Mouse (Mus musculus) liver, embryonic 14.5 days (tissue): Measurements from ENCODE around the gene Aldob. TPM values are rescaled to one million over a fixed set of nuclear protein-coding genes. Genes with fewer than 3 reads are reported as not detected.

Source experiments
- ATAC-seq: fragments of 200-750 bp; cut with Nextera tagmentation; 2 replicates; pipeline ENCODE4 v1.8.0; 2017; ENCODE audit warnings: moderate number of reproducible peaks, mild to moderate bottlenecking, moderate library complexity; ENCODE audit not compliant: insufficient read depth
- DNase-seq, 3 experiments: peaks; one replicate each; pipeline ENCODE4 v3.0.0-alpha.2; 2012 to 2013; ENCODE audit warnings: low read depth in 3 of 3, low spot score in 3 of 3
- H3K27ac ChIP-seq: fragments of 300-500 bp; sonication (generic); 2 replicates; pipeline ENCODE4 v1.5.1; 2014; ENCODE audit warnings: moderate library complexity, mild to moderate bottlenecking, control low read depth, inconsistent platforms
- H3K27me3 ChIP-seq: fragments of 300-500 bp; sonication (generic); 2 replicates; pipeline ENCODE4 v1.6.1; 2014; ENCODE audit warnings: mild to moderate bottlenecking, low read length, moderate library complexity; ENCODE audit not compliant: control insufficient read depth, insufficient read depth
- H3K36me3 ChIP-seq: fragments of 300-500 bp; sonication (generic); replicated peaks from 2 replicates; pipeline ENCODE4 v1.6.1; 2014; ENCODE audit warnings: low read depth; ENCODE audit not compliant: control insufficient read depth, insufficient read depth
- H3K4me1 ChIP-seq, 2 experiments: fragments of 200-500 bp in 1 of 2; fragments of 300-500 bp in 1 of 2; sonication (generic) in 1 of 2; replicated peaks; 2 replicates each; pipeline ENCODE4 v1.6.1; 2012 to 2014; ENCODE audit warnings: antibody characterized with exemption in 1 of 2, inconsistent platforms in 1 of 2, low read length in 1 of 2; ENCODE audit not compliant: control insufficient read depth in 2 of 2, insufficient read depth in 2 of 2
- H3K4me2 ChIP-seq: fragments of 300-500 bp; sonication (generic); 2 replicates; pipeline ENCODE4 v1.6.1; 2014; ENCODE audit warnings: low read depth, mild to moderate bottlenecking, control low read depth, moderate library complexity
- H3K4me3 ChIP-seq, 2 experiments: fragments of 200-500 bp in 1 of 2; fragments of 300-500 bp in 1 of 2; sonication (generic) in 1 of 2; 2 replicates each; pipeline ENCODE4 v1.5.1; 2012 to 2014; ENCODE audit warnings: low read depth in 2 of 2, low read length in 2 of 2, mild to moderate bottlenecking in 2 of 2, control low read depth in 1 of 2, inconsistent platforms in 1 of 2, moderate library complexity in 1 of 2; ENCODE audit not compliant: insufficient read depth in 1 of 2
- H3K9ac ChIP-seq: fragments of 300-500 bp; sonication (generic); replicated peaks from 2 replicates; pipeline ENCODE4 v1.6.1; 2014; ENCODE audit warnings: mild to moderate bottlenecking, control low read depth, moderate library complexity
- H3K9me3 ChIP-seq: fragments of 300-500 bp; sonication (generic); 2 replicates; pipeline ENCODE4 v1.6.1; 2016; ENCODE audit warnings: low read length, mixed read lengths; ENCODE audit not compliant: control insufficient read depth
- CTCF ChIP-seq: IDR thresholded peaks from 2 replicates; pipeline ENCODE4 v1.5.1; 2016; ENCODE audit warnings: antibody characterized with exemption, low read depth, control low read depth
- EP300 ChIP-seq: IDR thresholded peaks from 2 replicates; pipeline ENCODE4 v1.6.1; 2016; ENCODE audit warnings: antibody characterized with exemption, low read depth
- WGBS: fragments of 180-500 bp; shearing (Covaris S2); extraction: QIAGEN DNeasy Blood & Tissue Kit; methylation state at CpG from one replicate; pipeline ENCODE4 v1.1.7; 2014; ENCODE audit not compliant: insufficient replicate concordance; 5-methylcytosine and 5-hydroxymethylcytosine counted together
- polyA plus RNA-seq, 2 experiments: library from polyadenylated mRNA; depleted of rRNA in 1 of 2; stranded (reverse) in 1 of 2; unstranded in 1 of 2; fragments of >200 nt; fragmentation: Nextera tagmentation in 1 of 2; extraction: Ambion mirVana in 1 of 2; gene quantifications; 2 replicates each; pipeline versions ENCODE4 v1.2.1 to v1.2.3; 2012 to 2014

Gene Aldob
- polyA plus RNA-seq, 2 experiments = 103 to 240 TPM

GRCm38 (mm10) chr4:49535675-49536294, 13.6 kb downstream of the Aldob start:
- no peak for TF ChIP-seq CTCF
- no peak for TF ChIP-seq EP300
- Histone ChIP-seq H3K4me3 (no peak overlapping the region), H3K4me1 (no peaks in the 10 kb centered on the region), H3K36me3 (no peaks in the 10 kb centered on the region), H3K9ac (no peak overlapping the region), H3K27ac (no peak overlapping the region), H3K9me3 (no peaks in the 10 kb centered on the region), H3K4me2 (no peak overlapping the region), H3K27me3 (no peaks in the 10 kb centered on the region)
- ATAC-seq (no peak), DNase-seq (no peak)
- WGBS = 63% methylated on average over 4 of the region's 4 CpGs

GRCm38 (mm10) chr4:49535036-49535435, 14.3 kb downstream of the Aldob start:
- ATAC-seq = no peak
- Histone ChIP-seq H3K4me1 (no peaks in the 10 kb centered on the region), H3K36me3 (peaks cover 2% of the 10 kb centered on the region), H3K9ac (no peak overlapping the region), H3K9me3 (no peaks in the 10 kb centered on the region; the same call in 1 of the 2 replicates), H3K4me3 (no peak overlapping the region), H3K27me3 (no peaks in the 10 kb centered on the region), H3K27ac (no peak overlapping the region), H3K4me2 (no peak overlapping the region)
- no peak for TF ChIP-seq CTCF
- TF ChIP-seq EP300 = no peak
- DNase-seq = no peak
- WGBS = 63% methylated on average over 3 of the region's 3 CpGs

- Histone ChIP-seq H3K36me3 (peaks cover 4% of the 10 kb centered on the region; the same call in 1 of the 2 replicates), H3K4me1 (peaks cover 7 to 8% of the 10 kb centered on the region in 2 experiments), H3K9ac (no peak overlapping the region), H3K27ac (no peak overlapping the region), H3K4me3 (no peak overlapping the region), H3K4me2 (no peak overlapping the region), H3K9me3 (no peaks in the 10 kb centered on the region), H3K27me3 (no peaks in the 10 kb centered on the region)
- ATAC-seq = no peak
- no peak for TF ChIP-seq CTCF
- no peak for TF ChIP-seq EP300
- DNase-seq = no peak
- WGBS = 77% methylated on average over 9 of the region's 9 CpGs
Measured at GRCm38 (mm10) chr4:49522576-49522975, 26.8 kb downstream of the Aldob start.

- WGBS = under 1% methylated on average over 15 of the region's 17 CpGs
- Histone ChIP-seq H3K27ac (no peak overlapping the region), H3K9me3 (no peaks in the 10 kb centered on the region), H3K9ac (peak overlapping the region; percentile 77), H3K4me3 (peak overlapping the region; percentile 78 to 88), H3K36me3 (peaks cover 4% of the 10 kb centered on the region; the same call in 1 of the 2 replicates), H3K4me2 (peak overlapping the region; percentile 88), H3K27me3 (no peaks in the 10 kb centered on the region), H3K4me1 (peaks cover 7 to 14% of the 10 kb centered on the region in 2 experiments)
- no peak for TF ChIP-seq EP300
- peak; percentile 26; the same call in 1 of the 2 replicates for TF ChIP-seq CTCF
- peak in 2 of 3 experiments; percentile 10 to 26 for DNase-seq
- peak; percentile 48 for ATAC-seq
Measured at GRCm38 (mm10) chr4:49521346-49521745, 28.0 kb downstream of the Aldob start.

GRCm38 (mm10) chr4:49520572-49521340, 28.6 kb downstream of the Aldob start, which contains the start of the genes Mrpl50 and Zfp189:
TSS of gene Mrpl50 (minus strand) at chr4:49521093.
TSS of gene Zfp189 (plus strand) at chr4:49521176.
- Histone ChIP-seq H3K9ac (peak within 1 kb of the TSS; percentile 77), H3K27me3 (no peaks in the 10 kb centered on the region), H3K4me3 (peak within 1 kb of the TSS; percentile 78 to 88), H3K4me1 (peaks cover 7 to 14% of the 10 kb centered on the region in 2 experiments), H3K36me3 (peaks cover 4% of the 10 kb centered on the region; the same call in 1 of the 2 replicates), H3K27ac (peak within 1 kb of the TSS; percentile 23), H3K4me2 (peak within 1 kb of the TSS; percentile 88), H3K9me3 (no peaks in the 10 kb centered on the region)
- DNase-seq (peak; percentile 95 to 97 (median 96)), ATAC-seq (peak; percentile 98)
- under 1% methylated on average over 41 of the region's 41 CpGs for WGBS
- TF ChIP-seq CTCF (no peak), EP300 (no peak)
